Mouse (Mus musculus): Measurements from ENCODE around the gene Olfr114.

Olfr114 gene

DNA sequence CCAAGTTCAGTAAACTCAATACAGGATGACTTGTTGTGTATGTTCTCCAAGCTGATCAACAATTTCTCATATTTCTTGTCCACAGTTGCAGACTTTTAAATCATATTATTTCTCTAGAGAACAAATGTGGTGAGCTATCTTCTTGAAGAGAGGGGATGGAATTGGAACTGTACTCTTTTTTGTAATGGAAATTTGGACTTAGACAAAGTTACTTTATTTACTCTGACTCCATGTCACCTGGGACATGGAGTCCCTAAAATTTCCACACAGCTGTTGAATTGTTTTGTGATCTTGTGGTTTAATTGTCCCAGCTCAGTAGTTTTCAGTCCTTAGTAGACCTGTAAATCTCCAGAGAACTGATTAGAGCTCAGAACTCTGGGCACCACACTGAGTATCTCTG lies at the start of gene Olfr114:
Olfr114 (minus strand) TSS at position 101 of the 400 bp plus-strand sequence.
- no peak for DNase-seq

DNA sequence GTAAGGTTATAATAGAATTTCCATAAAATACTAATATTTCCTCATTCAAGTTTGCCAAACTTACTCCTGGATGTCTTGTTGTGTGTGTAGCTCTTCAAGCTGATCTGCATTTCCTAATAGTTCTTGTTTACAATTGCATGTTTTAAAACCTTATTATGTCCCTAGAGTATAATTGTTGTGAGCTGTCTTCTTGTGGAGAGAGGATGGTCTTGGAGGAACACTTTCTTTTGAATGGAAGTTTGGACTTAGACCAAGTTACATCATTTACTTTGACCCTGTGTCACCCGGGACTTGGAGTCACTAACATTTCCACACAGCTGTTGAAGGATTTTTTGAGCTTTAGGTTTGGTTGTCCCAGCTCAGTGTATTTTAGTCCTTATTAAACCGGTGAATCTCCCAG lies 34.5 kb upstream of the Olfr114 start, which contains the start of the genes Olfr115 and Olfr116:
Olfr115 (minus strand) TSS at position 101 of the 400 bp plus-strand sequence.
Olfr116 (minus strand) TSS at position 191 of the 400 bp plus-strand sequence.
- no peak for DNase-seq

DNA sequence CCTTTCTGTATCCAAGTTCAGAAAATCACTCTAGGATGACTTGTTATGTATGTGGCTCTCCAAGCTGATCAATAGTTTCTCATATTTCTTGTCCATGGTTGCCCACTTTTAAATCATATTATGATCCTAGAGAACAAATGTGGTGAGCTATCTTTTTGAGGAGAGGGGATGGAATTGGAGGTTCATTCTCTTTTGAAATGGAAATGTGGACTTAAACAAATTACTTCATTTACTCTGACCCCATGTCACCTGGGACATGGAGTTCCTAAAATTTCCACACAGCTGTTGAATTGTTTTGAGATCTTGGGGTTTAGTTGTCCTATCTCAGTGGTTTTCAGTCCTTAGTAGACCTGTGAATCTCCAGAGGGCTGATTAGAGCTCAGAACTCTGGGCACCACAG lies 15.0 kb downstream of the Olfr114 start, which contains the start of gene Olfr113:
Olfr113 (minus strand) TSS at position 101 of the 400 bp plus-strand sequence.
- DNase-seq: no peak

DNA sequence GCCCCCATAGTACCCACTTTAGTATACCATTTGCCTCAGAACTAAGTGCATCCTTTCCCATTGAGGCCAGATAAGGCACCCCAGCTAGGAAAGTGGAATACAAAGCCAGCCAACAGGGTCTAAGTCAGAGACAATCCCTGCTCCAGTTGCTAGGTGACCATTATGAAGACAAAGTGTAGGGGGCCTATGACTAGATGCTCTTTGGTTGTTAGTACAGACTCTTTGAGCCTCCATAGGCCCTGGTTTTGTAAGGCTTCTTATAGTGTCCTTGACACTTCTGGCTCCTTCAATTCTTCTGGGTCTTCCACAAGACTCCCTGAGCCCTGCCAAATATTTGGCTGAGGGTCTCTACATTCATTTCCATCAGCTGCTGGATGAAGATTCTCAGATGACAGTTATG lies 23.2 kb downstream of the Olfr114 start, which contains the start of gene Olfr112:
Olfr112 (minus strand) TSS at position 101 of the 400 bp plus-strand sequence.
- no peak for DNase-seq

DNA sequence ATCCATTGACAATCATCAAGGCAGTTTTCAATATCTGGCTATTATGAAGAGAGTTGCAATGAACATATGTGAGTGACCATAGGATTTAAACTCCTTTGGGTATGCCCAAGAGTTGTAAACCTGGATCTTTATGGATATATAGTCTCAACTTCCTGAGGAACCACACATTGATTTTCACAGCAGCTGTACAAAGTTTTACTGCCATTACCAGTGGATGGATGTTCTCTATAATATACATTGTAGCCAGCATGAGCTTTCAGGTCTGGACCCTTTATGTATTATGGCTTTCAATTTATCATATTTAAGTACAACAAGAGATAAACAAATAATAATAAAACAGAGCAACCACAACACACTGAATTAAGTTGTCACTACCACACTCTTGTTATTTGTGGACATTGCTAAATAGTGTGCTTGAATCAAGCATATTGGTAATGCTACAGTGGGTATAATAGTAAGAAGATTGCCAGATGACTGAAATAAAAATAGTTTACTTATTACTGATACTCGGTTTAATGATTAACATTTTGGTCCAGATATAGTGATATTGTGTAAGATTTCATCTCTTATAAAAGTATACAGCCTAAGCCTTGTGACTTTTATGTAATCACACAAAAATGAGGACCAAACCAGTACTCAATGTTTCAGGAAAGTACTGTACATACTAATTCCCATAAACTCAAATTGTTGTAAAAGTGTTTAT lies 33.5 kb downstream of the Olfr114 start:
- DNase-seq: no peak

DNA sequence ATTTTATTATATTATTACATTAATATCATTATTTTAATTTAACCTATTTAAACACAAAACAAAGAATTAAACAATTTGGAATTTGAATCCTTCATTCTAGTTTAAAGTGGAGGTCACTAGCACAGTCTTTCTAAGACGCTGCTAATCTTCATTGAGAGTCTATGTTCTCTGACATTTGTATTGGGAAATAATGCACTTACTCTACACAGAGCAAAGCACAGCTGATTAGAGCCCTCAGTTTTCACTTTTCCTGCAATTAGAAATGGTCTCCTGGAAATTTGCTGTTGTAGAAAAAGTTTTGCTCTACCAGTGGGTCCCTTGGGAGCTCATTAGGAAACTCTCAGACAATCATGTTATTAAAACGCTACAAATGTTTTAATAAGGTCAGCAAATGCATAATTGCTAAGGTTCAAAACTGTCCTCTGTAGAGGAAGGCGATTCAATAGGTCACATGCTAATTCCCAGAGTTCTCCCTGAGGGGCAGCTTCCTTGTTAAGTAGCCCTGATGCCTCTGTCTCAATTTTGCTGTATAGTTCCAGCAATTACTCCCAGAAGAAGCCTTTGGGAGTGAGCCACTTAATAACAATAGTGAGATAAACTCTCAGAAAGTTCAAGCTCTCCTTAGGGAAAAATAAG lies 48.6 kb downstream of the Olfr114 start:
- no peak for DNase-seq

DNA sequence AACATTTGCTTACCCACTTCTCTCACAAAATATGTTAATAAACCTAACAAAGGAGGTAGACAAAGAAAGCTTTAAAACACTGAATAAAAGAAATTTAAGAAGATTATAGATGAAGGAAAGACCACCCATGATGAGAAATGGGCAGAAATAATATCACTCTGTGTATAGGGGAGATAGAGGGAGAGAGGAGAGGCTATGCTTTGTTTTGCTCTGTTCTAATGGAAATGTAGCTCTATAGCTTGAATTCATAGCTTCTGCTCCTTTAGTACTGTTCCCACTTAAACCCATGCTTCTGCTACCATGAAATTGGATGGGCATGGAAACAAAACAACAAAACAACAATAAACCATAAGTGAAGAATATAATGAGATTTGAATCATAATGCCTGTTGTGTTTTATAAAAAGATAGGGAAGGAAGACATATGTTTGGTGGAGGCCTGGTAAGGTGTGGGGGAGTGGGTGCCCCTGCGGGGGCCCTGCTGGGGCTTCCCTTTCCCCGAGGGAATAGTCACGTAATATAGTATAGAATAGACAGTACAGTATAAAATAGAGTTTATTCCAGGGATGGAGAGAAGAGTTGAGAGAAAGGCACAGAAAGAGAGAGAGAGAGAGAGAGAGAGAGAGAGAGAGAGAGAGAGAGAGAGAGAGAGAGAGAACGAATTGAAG lies 51.0 kb downstream of the Olfr114 start:
- no peak for DNase-seq
